Mouse (Mus musculus): ENCODE results near the gene Drc3. TPM values are rescaled to one million over a fixed set of nuclear protein-coding genes. Genes with fewer than 3 reads are reported as not detected.

Gene Drc3
- polyA plus RNA-seq (2012; fragmentation: generic; extraction: Trizol), result 0.08 TPM

- Histone ChIP-seq H3K4me2 (ENCODE audit: low read depth) (peak within 1 kb of the TSS; percentile 85), H3K27me3 (ENCODE audit: control insufficient read depth, insufficient read depth, insufficient read length) (no peaks in the 10 kb centered on the region), H3ac (ENCODE audit: control insufficient read depth, insufficient read length) (peak within 1 kb of the TSS; percentile 46), H3K36me3 (ENCODE audit: control insufficient read depth, insufficient read depth) (no peaks in the 10 kb centered on the region), H3K4me3 (peak within 1 kb of the TSS; percentile 73), H3K79me2 (ENCODE audit: control insufficient read depth, insufficient read depth) (peaks cover 30% of the 10 kb centered on the region)
- TF ChIP-seq E2F4 (IDR thresholded peaks at IDR 0.05; ENCODE audit: insufficient read depth) (no peak), MAX (IDR thresholded peaks at IDR 0.05; ENCODE audit: low read depth) (no peak), MYOD1 (IDR thresholded peaks at IDR 0.05; ENCODE audit: control insufficient read depth in 1 of 3, insufficient read length in 2 of 3, low read depth in 2 of 3) (no peak), SRF (IDR thresholded peaks at IDR 0.05; ENCODE audit: control insufficient read depth, insufficient read length, low read depth) (no peak), POLR2AphosphoS2 (IDR thresholded peaks at IDR 0.05; ENCODE audit: insufficient read length, low read depth) (peak; percentile 90), USF1 (IDR thresholded peaks at IDR 0.05; ENCODE audit: low read depth) (peak; percentile 97), POLR2A (IDR thresholded peaks at IDR 0.05; ENCODE audit: insufficient read length, low read depth) (peak; percentile 90), TCF12 (IDR thresholded peaks at IDR 0.05; ENCODE audit: insufficient read depth, poor library complexity, severe bottlenecking) (no peak), CEBPB (IDR thresholded peaks at IDR 0.05; ENCODE audit: insufficient read depth, poor library complexity, severe bottlenecking) (no peak), REST (IDR thresholded peaks at IDR 0.05; ENCODE audit: insufficient read depth, insufficient read length) (no peak), TCF3 (IDR thresholded peaks at IDR 0.05; ENCODE audit: insufficient read length, low read depth) (no peak), MYOG (IDR thresholded peaks at IDR 0.05; ENCODE audit: control insufficient read depth in 1 of 3, insufficient read depth in 1 of 3, insufficient read length in 2 of 3, low read depth in 2 of 3) (peak in 1 of 3 experiments; percentile 8)
Measured at GRCm38 (mm10) chr11:60352559-60353411, at the start of gene Drc3, which contains the start of gene Tom1l2. Drc3 (plus strand) TSS chr11:60353329. Tom1l2 (minus strand) TSS chr11:60352905.

GRCm38 (mm10) chr11:60303497-60303896 is 49.6 kb upstream of the Drc3 start:
- Histone ChIP-seq H3K4me3 (no peak overlapping the region), H3K27me3 (ENCODE audit: control insufficient read depth, insufficient read depth, insufficient read length) (no peaks in the 10 kb centered on the region), H3K4me2 (ENCODE audit: low read depth) (no peak overlapping the region), H3ac (ENCODE audit: control insufficient read depth, insufficient read length) (no peak overlapping the region), H3K36me3 (ENCODE audit: control insufficient read depth, insufficient read depth) (no peaks in the 10 kb centered on the region), H3K79me2 (ENCODE audit: control insufficient read depth, insufficient read depth) (no peaks in the 10 kb centered on the region)
- TF ChIP-seq TCF12 (IDR thresholded peaks at IDR 0.05; ENCODE audit: insufficient read depth, poor library complexity, severe bottlenecking) (no peak), USF1 (IDR thresholded peaks at IDR 0.05; ENCODE audit: low read depth) (no peak), E2F4 (IDR thresholded peaks at IDR 0.05; ENCODE audit: insufficient read depth) (no peak), TCF3 (IDR thresholded peaks at IDR 0.05; ENCODE audit: insufficient read length, low read depth) (no peak), MYOD1 (IDR thresholded peaks at IDR 0.05; ENCODE audit: control insufficient read depth in 1 of 3, insufficient read length in 2 of 3, low read depth in 2 of 3) (no peak), POLR2AphosphoS2 (IDR thresholded peaks at IDR 0.05; ENCODE audit: insufficient read length, low read depth) (no peak), POLR2A (IDR thresholded peaks at IDR 0.05; ENCODE audit: insufficient read length, low read depth) (no peak), MAX (IDR thresholded peaks at IDR 0.05; ENCODE audit: low read depth) (no peak), CEBPB (IDR thresholded peaks at IDR 0.05; ENCODE audit: insufficient read depth, poor library complexity, severe bottlenecking) (no peak), REST (IDR thresholded peaks at IDR 0.05; ENCODE audit: insufficient read depth, insufficient read length) (no peak)

- Histone ChIP-seq H3K36me3 (ENCODE audit: control insufficient read depth, insufficient read depth) (no peaks in the 10 kb centered on the region), H3K4me3 (no peak overlapping the region), H3K27me3 (ENCODE audit: control insufficient read depth, insufficient read depth, insufficient read length) (no peaks in the 10 kb centered on the region), H3ac (ENCODE audit: control insufficient read depth, insufficient read length) (no peak overlapping the region), H3K79me2 (ENCODE audit: control insufficient read depth, insufficient read depth) (no peaks in the 10 kb centered on the region), H3K4me2 (ENCODE audit: low read depth) (no peak overlapping the region)
- TF ChIP-seq TCF12 (IDR thresholded peaks at IDR 0.05; ENCODE audit: insufficient read depth, poor library complexity, severe bottlenecking) (no peak), REST (IDR thresholded peaks at IDR 0.05; ENCODE audit: insufficient read depth, insufficient read length) (no peak), MYOD1 (IDR thresholded peaks at IDR 0.05; ENCODE audit: control insufficient read depth in 1 of 3, insufficient read length in 2 of 3, low read depth in 2 of 3) (no peak)
Measured at GRCm38 (mm10) chr11:60305611-60306010, 47.5 kb upstream of the Drc3 start.

- Histone ChIP-seq H3K4me2 (ENCODE audit: low read depth) (no peak overlapping the region), H3K79me2 (ENCODE audit: control insufficient read depth, insufficient read depth) (no peaks in the 10 kb centered on the region), H3ac (ENCODE audit: control insufficient read depth, insufficient read length) (no peak overlapping the region), H3K27me3 (ENCODE audit: control insufficient read depth, insufficient read depth, insufficient read length) (no peaks in the 10 kb centered on the region), H3K4me3 (no peak overlapping the region), H3K36me3 (ENCODE audit: control insufficient read depth, insufficient read depth) (no peaks in the 10 kb centered on the region)
- no peak for TF ChIP-seq TCF12 (IDR thresholded peaks at IDR 0.05; ENCODE audit: insufficient read depth, poor library complexity, severe bottlenecking)
- TF ChIP-seq MYOG (IDR thresholded peaks at IDR 0.05; ENCODE audit: control insufficient read depth in 1 of 3, insufficient read depth in 1 of 3, insufficient read length in 2 of 3, low read depth in 2 of 3), result no peak
- no peak for TF ChIP-seq POLR2A (IDR thresholded peaks at IDR 0.05; ENCODE audit: insufficient read length, low read depth)
- no peak for TF ChIP-seq TCF3 (IDR thresholded peaks at IDR 0.05; ENCODE audit: insufficient read length, low read depth)
- no peak for TF ChIP-seq MAX (IDR thresholded peaks at IDR 0.05; ENCODE audit: low read depth)
- no peak for TF ChIP-seq POLR2AphosphoS2 (IDR thresholded peaks at IDR 0.05; ENCODE audit: insufficient read length, low read depth)
- no peak for TF ChIP-seq USF1 (IDR thresholded peaks at IDR 0.05; ENCODE audit: low read depth)
- no peak for TF ChIP-seq E2F4 (IDR thresholded peaks at IDR 0.05; ENCODE audit: insufficient read depth)
- no peak for TF ChIP-seq SRF (IDR thresholded peaks at IDR 0.05; ENCODE audit: control insufficient read depth, insufficient read length, low read depth)
- no peak for TF ChIP-seq REST (IDR thresholded peaks at IDR 0.05; ENCODE audit: insufficient read depth, insufficient read length)
- no peak for TF ChIP-seq CEBPB (IDR thresholded peaks at IDR 0.05; ENCODE audit: insufficient read depth, poor library complexity, severe bottlenecking)
Measured at GRCm38 (mm10) chr11:60306834-60307233, 46.3 kb upstream of the Drc3 start.
